Mouse (Mus musculus): ENCODE measurements around the gene Abca12. TPM values are rescaled to one million over a fixed set of nuclear protein-coding genes. Genes with fewer than 3 reads are reported as not detected.
A peak's percentile ranks its signal among the peaks of the same experiment; 100 is the strongest.

Abca12 gene
- polyA plus RNA-seq, 1 experiment from 2014 or later = not detected

DNA sequence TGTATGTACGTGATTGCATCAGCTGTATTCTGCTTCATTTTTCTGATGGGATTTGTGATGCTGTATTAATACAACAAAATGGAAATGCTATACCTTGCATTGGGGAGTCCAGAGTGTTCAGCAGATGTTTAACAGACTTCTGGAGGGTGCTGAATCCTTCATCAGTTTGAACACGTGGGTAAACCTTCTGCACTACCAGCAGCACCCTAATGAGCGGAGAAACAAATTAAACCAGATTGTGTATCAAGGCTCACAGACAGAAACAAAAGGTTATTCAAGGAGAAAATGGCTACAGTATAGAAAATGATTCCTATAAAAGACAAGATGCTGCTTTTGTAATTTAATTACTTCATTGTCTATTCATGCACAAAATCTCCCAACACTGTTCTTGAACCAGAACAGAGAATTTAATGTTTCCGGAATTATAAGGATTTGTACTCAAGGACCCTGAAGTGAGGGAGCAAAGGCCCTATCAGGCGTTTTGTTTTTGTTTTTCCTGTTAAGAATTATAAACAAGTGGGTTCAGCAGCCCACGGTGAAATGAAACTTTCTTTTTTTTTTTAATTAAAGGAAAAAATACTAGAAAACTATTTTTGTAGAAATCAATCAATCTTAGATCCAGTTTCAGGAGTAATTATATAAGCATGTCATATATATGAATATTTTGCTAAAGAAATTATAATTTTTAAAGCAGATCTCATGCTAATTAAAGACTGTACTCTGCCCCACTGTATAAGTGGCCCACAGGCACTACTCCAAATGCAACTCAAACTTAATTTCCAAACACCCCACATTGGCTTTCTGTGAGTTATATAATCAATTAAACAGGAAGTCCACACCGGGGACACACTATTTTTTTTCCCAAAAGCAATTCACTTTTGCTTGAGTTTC, 73.1 kb downstream of the Abca12 start:
- 69% methylated on average over 7 of the region's 7 CpGs for WGBS
- H3K4me2 ChIP-seq (replicated peaks; ENCODE audit: low read depth, low read length) = no peak overlapping the region
- no peak for TF ChIP-seq EP300 (IDR thresholded peaks at IDR 0.05)

GRCm38 (mm10) chr1:71338548-71339340, 76.0 kb downstream of the Abca12 start:
- ATAC-seq (no peak), DNase-seq (ENCODE audit: low spot score) (no peak)
- H3K4me2 ChIP-seq (replicated peaks; ENCODE audit: low read depth, low read length) = no peak overlapping the region
- no peaks in the 10 kb centered on the region for H3K4me1 ChIP-seq (ENCODE audit: insufficient read depth, low read depth, low read length)
- 59% methylated on average over 4 of the region's 4 CpGs for WGBS
- no peaks in the 10 kb centered on the region for H3K9me3 ChIP-seq (ENCODE audit: low read length)
- TF ChIP-seq CTCF (IDR thresholded peaks at IDR 0.05) = no peak
- TF ChIP-seq EP300 (IDR thresholded peaks at IDR 0.05) = no peak
- no peak overlapping the region for H3K9ac ChIP-seq (replicated peaks; ENCODE audit: low read depth)
- H3K4me3 ChIP-seq (ENCODE audit: low read depth, low read length) = no peak overlapping the region
- no peak overlapping the region for H3K27ac ChIP-seq (ENCODE audit: low read length)
- H3K36me3 ChIP-seq (ENCODE audit: insufficient read depth, low read length) = no peaks in the 10 kb centered on the region
- no peaks in the 10 kb centered on the region for H3K27me3 ChIP-seq (replicated peaks; ENCODE audit: insufficient read depth, low read length)

More for the DNA sequence above, 73.1 kb downstream of the Abca12 start:
- no peak overlapping the region for H3K27ac ChIP-seq (ENCODE audit: low read length)
- no peak for DNase-seq (ENCODE audit: low spot score)
- no peak overlapping the region for H3K4me3 ChIP-seq (ENCODE audit: low read depth, low read length)
- no peaks in the 10 kb centered on the region for H3K36me3 ChIP-seq (ENCODE audit: insufficient read depth, low read length)
- ATAC-seq = no peak
- no peaks in the 10 kb centered on the region for H3K9me3 ChIP-seq (ENCODE audit: low read length)
- no peaks in the 10 kb centered on the region for H3K4me1 ChIP-seq (ENCODE audit: insufficient read depth, low read depth, low read length)
- no peak overlapping the region for H3K9ac ChIP-seq (replicated peaks; ENCODE audit: low read depth)
- H3K27me3 ChIP-seq (replicated peaks; ENCODE audit: insufficient read depth, low read length) = no peaks in the 10 kb centered on the region

- no peak for TF ChIP-seq CTCF (IDR thresholded peaks at IDR 0.05)
- H3K27ac ChIP-seq (ENCODE audit: low read length) = no peak overlapping the region
- H3K4me3 ChIP-seq (ENCODE audit: low read depth, low read length) = no peak overlapping the region
- H3K4me2 ChIP-seq (replicated peaks; ENCODE audit: low read depth, low read length) = no peak overlapping the region
- no peak for DNase-seq (ENCODE audit: low spot score)
- H3K9ac ChIP-seq (replicated peaks; ENCODE audit: low read depth) = no peak overlapping the region
- no peaks in the 10 kb centered on the region for H3K27me3 ChIP-seq (replicated peaks; ENCODE audit: insufficient read depth, low read length)
- WGBS = 77% methylated on average over 3 of the region's 3 CpGs
- no peaks in the 10 kb centered on the region for H3K36me3 ChIP-seq (ENCODE audit: insufficient read depth, low read length)
- no peaks in the 10 kb centered on the region for H3K9me3 ChIP-seq (ENCODE audit: low read length)
- no peaks in the 10 kb centered on the region for H3K4me1 ChIP-seq (ENCODE audit: insufficient read depth, low read depth, low read length)
- no peak for ATAC-seq
These were observed 84.4 kb downstream of the Abca12 start for GRCm38 (mm10) chr1:71330349-71330748.

GRCm38 (mm10) chr1:71312171-71312570, 102.5 kb downstream of the Abca12 start:
- DNase-seq (ENCODE audit: low spot score) (no peak), ATAC-seq (no peak)
- WGBS = 87% methylated on average over 4 of the region's 4 CpGs
- Histone ChIP-seq H3K27ac (ENCODE audit: low read length) (no peak overlapping the region), H3K4me1 (ENCODE audit: insufficient read depth, low read depth, low read length) (no peaks in the 10 kb centered on the region), H3K9me3 (ENCODE audit: low read length) (no peaks in the 10 kb centered on the region), H3K36me3 (ENCODE audit: insufficient read depth, low read length) (no peaks in the 10 kb centered on the region), H3K4me2 (replicated peaks; ENCODE audit: low read depth, low read length) (no peak overlapping the region), H3K27me3 (replicated peaks; ENCODE audit: insufficient read depth, low read length) (no peaks in the 10 kb centered on the region), H3K9ac (replicated peaks; ENCODE audit: low read depth) (no peak overlapping the region), H3K4me3 (ENCODE audit: low read depth, low read length) (no peak overlapping the region)
- TF ChIP-seq CTCF (IDR thresholded peaks at IDR 0.05) (no peak), EP300 (IDR thresholded peaks at IDR 0.05) (no peak)

DNA sequence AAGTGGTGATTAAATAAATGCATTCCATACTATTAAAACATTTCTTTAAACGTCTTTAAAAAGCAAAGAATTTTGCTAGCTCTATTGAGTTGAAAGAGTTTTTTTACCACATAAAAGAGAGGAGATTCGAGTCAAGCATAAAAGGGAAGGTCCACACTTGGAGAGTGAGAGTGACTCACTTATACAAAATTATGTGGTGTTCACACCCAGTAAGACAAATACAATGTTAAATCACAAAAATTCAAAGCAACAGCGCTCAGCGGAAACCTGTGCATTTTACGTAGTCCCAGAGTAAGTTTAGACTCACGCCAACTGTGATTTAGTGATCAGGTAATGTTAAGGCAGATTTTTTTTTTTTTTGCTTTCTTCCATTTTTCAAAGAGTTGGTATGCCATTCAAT, 104.1 kb downstream of the Abca12 start:
- H3K36me3 ChIP-seq (ENCODE audit: insufficient read depth, low read length) = no peaks in the 10 kb centered on the region
- ATAC-seq (peak; percentile 54), DNase-seq (ENCODE audit: low spot score) (peak; percentile 50)
- H3K9me3 ChIP-seq (ENCODE audit: low read length) = no peaks in the 10 kb centered on the region
- no peak overlapping the region for H3K4me2 ChIP-seq (replicated peaks; ENCODE audit: low read depth, low read length)
- 58% methylated on average over 6 of the region's 6 CpGs for WGBS
- H3K4me1 ChIP-seq (ENCODE audit: insufficient read depth, low read depth, low read length) = no peaks in the 10 kb centered on the region
- TF ChIP-seq EP300 (IDR thresholded peaks at IDR 0.05) = no peak
- TF ChIP-seq CTCF (IDR thresholded peaks at IDR 0.05) = no peak
- no peak overlapping the region for H3K9ac ChIP-seq (replicated peaks; ENCODE audit: low read depth)
- H3K27me3 ChIP-seq (replicated peaks; ENCODE audit: insufficient read depth, low read length) = no peaks in the 10 kb centered on the region
- no peak overlapping the region for H3K27ac ChIP-seq (ENCODE audit: low read length)
- H3K4me3 ChIP-seq (ENCODE audit: low read depth, low read length) = no peak overlapping the region

DNA sequence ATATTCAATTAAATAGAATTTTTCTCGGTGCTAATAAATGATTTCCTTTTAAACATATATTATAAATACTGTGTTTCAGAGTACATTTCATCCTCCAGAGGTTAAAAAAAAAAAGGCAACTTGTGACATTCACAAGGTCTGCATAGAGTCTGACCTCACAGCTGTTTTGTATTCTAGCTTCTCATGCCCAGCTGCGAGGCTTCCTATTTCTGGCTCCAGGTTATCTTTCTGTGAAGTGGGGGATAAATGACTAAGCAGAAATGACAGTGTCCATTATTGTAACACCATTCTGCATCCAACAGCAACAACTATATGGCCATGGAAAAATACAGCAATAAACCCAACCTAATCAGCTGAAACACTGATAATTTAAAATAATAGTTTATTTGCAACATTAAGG, 107.3 kb downstream of the Abca12 start:
- H3K36me3 ChIP-seq (ENCODE audit: insufficient read depth, low read length) = no peaks in the 10 kb centered on the region
- no peaks in the 10 kb centered on the region for H3K9me3 ChIP-seq (ENCODE audit: low read length)
- H3K27me3 ChIP-seq (replicated peaks; ENCODE audit: insufficient read depth, low read length) = no peaks in the 10 kb centered on the region
- TF ChIP-seq CTCF (IDR thresholded peaks at IDR 0.05) (no peak), EP300 (IDR thresholded peaks at IDR 0.05) (no peak)
- no peak for DNase-seq (ENCODE audit: low spot score)
- H3K4me3 ChIP-seq (ENCODE audit: low read depth, low read length) = no peak overlapping the region
- 49% methylated on average over 2 of the region's 2 CpGs for WGBS
- no peak for ATAC-seq
- no peaks in the 10 kb centered on the region for H3K4me1 ChIP-seq (ENCODE audit: insufficient read depth, low read depth, low read length)
- no peak overlapping the region for H3K4me2 ChIP-seq (replicated peaks; ENCODE audit: low read depth, low read length)
- H3K9ac ChIP-seq (replicated peaks; ENCODE audit: low read depth) = no peak overlapping the region
- H3K27ac ChIP-seq (ENCODE audit: low read length) = no peak overlapping the region
